Mouse (Mus musculus) cortical plate, adult 2 months (tissue): ENCODE data around the gene Dnajc16.

Experiments
- CTCF ChIP-seq: fragments of 200-500 bp; IDR thresholded peaks from 2 replicates; pipeline ENCODE4 v1.5.1; 2011; ENCODE audit warnings: mild to moderate bottlenecking, control low read depth, low read length; ENCODE audit not compliant: insufficient read depth; ENCODE audit errors: extremely low read depth
- POLR2A ChIP-seq: fragments of 200-500 bp; IDR thresholded peaks from 2 replicates; pipeline ENCODE4 v1.6.1; 2011; ENCODE audit warnings: mild to moderate bottlenecking, low read length, control low read depth; ENCODE audit not compliant: insufficient read depth; ENCODE audit errors: extremely low read depth

DNA sequence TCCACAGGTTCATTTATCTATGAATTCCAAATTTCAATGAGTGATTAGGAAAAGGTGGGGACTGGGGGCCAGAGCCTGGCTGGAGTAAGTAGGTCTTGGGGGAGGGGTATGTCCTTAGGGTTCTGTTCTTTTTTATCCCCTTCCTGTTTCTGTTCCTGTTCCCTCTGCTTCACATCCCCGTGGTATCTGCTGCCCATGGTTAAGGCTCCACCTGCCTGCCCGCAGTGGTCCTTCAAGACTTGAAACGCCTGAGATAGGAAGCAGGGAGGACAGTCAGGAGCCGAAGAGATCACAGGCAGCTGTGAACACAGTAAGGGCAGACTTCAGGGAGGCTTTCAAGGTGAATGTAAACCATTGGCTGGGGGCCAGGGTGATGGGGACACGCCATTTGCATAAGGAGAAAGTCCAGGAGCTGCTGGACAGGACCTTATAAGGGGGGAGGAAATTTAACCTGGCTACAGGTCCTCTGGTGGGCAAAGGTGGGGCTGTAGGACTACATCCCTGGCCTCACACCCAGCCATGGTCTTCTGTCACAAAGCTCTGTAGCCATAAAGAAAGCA is 43.9 kb upstream of the Dnajc16 start:
- no peak for TF ChIP-seq CTCF
- TF ChIP-seq POLR2A = no peak
